Mouse (Mus musculus) v-Abl transformed pro-B cells (cell line): ENCODE data around the gene Hopx.

ENCODE experiments used
- in situ Hi-C, 2 experiments: fragments of 400-800 bp; cut with MboI; formaldehyde crosslinking; loops; one replicate each; pipeline ENCODE4 v1.15.1; 2025; ENCODE audit not compliant: unreplicated experiment in 2 of 2

Gene Hopx

GRCm38 (mm10) chr5:77133960-77134359, 19.0 kb upstream of the Hopx start:
- in situ Hi-C loops, result loop anchor here in 1 of 2 experiments (5.0 kb wide), 1 partner anchor 33 kb away; no protein-coding TSS in a partner anchor

GRCm38 (mm10) chr5:77132457-77133135, 17.7 kb upstream of the Hopx start:
- in situ Hi-C loops, result loop anchor here in 1 of 2 experiments (5.0 kb wide), 1 partner anchor 35 kb away; no protein-coding TSS in a partner anchor

- in situ Hi-C loops, result loop anchor here in 1 of 2 experiments (5.0 kb wide), 1 partner anchor 35 kb away; no protein-coding TSS in a partner anchor
These were observed 17.0 kb upstream of the Hopx start for GRCm38 (mm10) chr5:77131879-77132278.

GRCm38 (mm10) chr5:77130310-77131020, 15.5 kb upstream of the Hopx start:
- in situ Hi-C loops, result loop anchor here in 1 of 2 experiments (5.0 kb wide), 1 partner anchor 37 kb away; no protein-coding TSS in a partner anchor

- in situ Hi-C loops, result loop anchor here in 1 of 2 experiments (5.0 kb wide), 1 partner anchor 37 kb away; no protein-coding TSS in a partner anchor
These were observed 15.0 kb upstream of the Hopx start for GRCm38 (mm10) chr5:77129907-77130306.

- in situ Hi-C loops, result no loop called here
These were observed 13.9 kb upstream of the Hopx start for GRCm38 (mm10) chr5:77128854-77129253.

GRCm38 (mm10) chr5:77126415-77126968, 11.6 kb upstream of the Hopx start:
- in situ Hi-C loops, result no loop called here

- in situ Hi-C loops, result no loop called here
These were observed 9.9 kb upstream of the Hopx start for GRCm38 (mm10) chr5:77124817-77125283.

- in situ Hi-C loops, result no loop called here
These were observed 9.2 kb upstream of the Hopx start for GRCm38 (mm10) chr5:77124165-77124564.

- in situ Hi-C loops, result no loop called here
These were observed 8.7 kb upstream of the Hopx start for GRCm38 (mm10) chr5:77123597-77123996.

GRCm38 (mm10) chr5:77122254-77123192, 7.6 kb upstream of the Hopx start:
- in situ Hi-C loops, result no loop called here

GRCm38 (mm10) chr5:77120701-77121100, 5.8 kb upstream of the Hopx start:
- in situ Hi-C loops, result no loop called here

GRCm38 (mm10) chr5:77119475-77120422, 4.8 kb upstream of the Hopx start:
- in situ Hi-C loops, result no loop called here

GRCm38 (mm10) chr5:77115732-77116131, 811 bp upstream of the Hopx start:
- in situ Hi-C loops, result no loop called here

- in situ Hi-C loops, result no loop called here
These were observed 1.1 kb downstream of the Hopx start for GRCm38 (mm10) chr5:77113773-77114172.

GRCm38 (mm10) chr5:77112066-77112465, 2.9 kb downstream of the Hopx start:
- in situ Hi-C loops, result no loop called here

GRCm38 (mm10) chr5:77109814-77110213, 5.1 kb downstream of the Hopx start:
- in situ Hi-C loops, result no loop called here

- in situ Hi-C loops, result no loop called here
These were observed 6.1 kb downstream of the Hopx start for GRCm38 (mm10) chr5:77108806-77109205.
